Mouse (Mus musculus) embryo, embryonic 10.5 days (tissue): Measurements from ENCODE around the gene Ankrd66.

Source experiments
- DNase-seq: peaks from one replicate; pipeline ENCODE4 v3.0.0-alpha.2; 2015; ENCODE audit warnings: low spot score

Gene Ankrd66

GRCm38 (mm10) chr17:43543539-43543938 is at the start of gene Ankrd66:
TSS of gene Ankrd66 (minus strand) at chr17:43543639.
- no peak for DNase-seq

GRCm38 (mm10) chr17:43592296-43593291 is 49.2 kb upstream of the Ankrd66 start:
- no peak for DNase-seq

- DNase-seq: no peak
Measured at GRCm38 (mm10) chr17:43590531-43590930, 47.1 kb upstream of the Ankrd66 start.

- DNase-seq: no peak
Measured at GRCm38 (mm10) chr17:43589750-43590149, 46.3 kb upstream of the Ankrd66 start.

- DNase-seq: no peak
Measured at GRCm38 (mm10) chr17:43587278-43587677, 43.8 kb upstream of the Ankrd66 start.

- no peak for DNase-seq
Measured at GRCm38 (mm10) chr17:43584771-43585170, 41.3 kb upstream of the Ankrd66 start.

GRCm38 (mm10) chr17:43581012-43581467 is 37.6 kb upstream of the Ankrd66 start:
- peak; percentile 53 for DNase-seq

- peak; percentile 36 for DNase-seq
Measured at GRCm38 (mm10) chr17:43580456-43580855, 37.0 kb upstream of the Ankrd66 start.

- no peak for DNase-seq
Measured at GRCm38 (mm10) chr17:43573624-43574073, 30.2 kb upstream of the Ankrd66 start.

- no peak for DNase-seq
Measured at GRCm38 (mm10) chr17:43569287-43569686, 25.8 kb upstream of the Ankrd66 start.

GRCm38 (mm10) chr17:43567992-43568888 is 24.8 kb upstream of the Ankrd66 start, which contains the start of gene Pla2g7:
TSS of gene Pla2g7 (plus strand) at chr17:43568098.
- DNase-seq: peak; percentile 71

GRCm38 (mm10) chr17:43567593-43567991 is 24.2 kb upstream of the Ankrd66 start:
- no peak for DNase-seq

GRCm38 (mm10) chr17:43563192-43563987 is 20.0 kb upstream of the Ankrd66 start:
- DNase-seq: no peak

GRCm38 (mm10) chr17:43558678-43559077 is 15.2 kb upstream of the Ankrd66 start:
- DNase-seq: no peak

GRCm38 (mm10) chr17:43557541-43558090 is 14.2 kb upstream of the Ankrd66 start:
- peak; percentile 39 for DNase-seq

- no peak for DNase-seq
Measured at GRCm38 (mm10) chr17:43557104-43557503, 13.7 kb upstream of the Ankrd66 start.

- no peak for DNase-seq
Measured at GRCm38 (mm10) chr17:43554516-43555403, 11.3 kb upstream of the Ankrd66 start.

GRCm38 (mm10) chr17:43551122-43551630 is 7.7 kb upstream of the Ankrd66 start:
- DNase-seq: peak; percentile 61

- DNase-seq: no peak
Measured at GRCm38 (mm10) chr17:43544040-43544439, 601 bp upstream of the Ankrd66 start.

GRCm38 (mm10) chr17:43538767-43539166 is 4.7 kb downstream of the Ankrd66 start:
- no peak for DNase-seq
